Mouse (Mus musculus): ENCODE results near the gene Ehd4. TPM values are rescaled to one million over a fixed set of nuclear protein-coding genes. Genes with fewer than 3 reads are reported as not detected.

The Ehd4 gene
- polyA plus RNA-seq, 1 experiment from 2014 or later, result 11.3 TPM

GRCm38 (mm10) chr2:120087391-120087790 lies 67.0 kb downstream of the Ehd4 start:
- no peaks in the 10 kb centered on the region for H3K36me3 ChIP-seq (ENCODE audit: poor library complexity, severe bottlenecking)
- ATAC-seq, result no peak
- H3K9me3 ChIP-seq (replicated peaks), result no peaks in the 10 kb centered on the region
- WGBS, result 77% methylated on average over 3 of the region's 3 CpGs
- no peak overlapping the region for H3K9ac ChIP-seq
- H3K4me3 ChIP-seq, result no peak overlapping the region
- no peaks in the 10 kb centered on the region for H3K27me3 ChIP-seq
- H3K4me1 ChIP-seq, result no peaks in the 10 kb centered on the region
- no peak overlapping the region for H3K4me2 ChIP-seq
- no peak overlapping the region for H3K27ac ChIP-seq

- H3K4me2 ChIP-seq, result no peak overlapping the region
- WGBS, result 97% methylated on average over 3 of the region's 3 CpGs
- ATAC-seq, result no peak
- no peak overlapping the region for H3K9ac ChIP-seq
- no peaks in the 10 kb centered on the region for H3K9me3 ChIP-seq (replicated peaks)
- H3K27ac ChIP-seq, result no peak overlapping the region
- H3K4me1 ChIP-seq, result no peaks in the 10 kb centered on the region
- no peaks in the 10 kb centered on the region for H3K36me3 ChIP-seq (ENCODE audit: poor library complexity, severe bottlenecking)
- H3K27me3 ChIP-seq, result no peaks in the 10 kb centered on the region
- H3K4me3 ChIP-seq, result no peak overlapping the region
Observed at GRCm38 (mm10) chr2:120086038-120086437, 68.4 kb downstream of the Ehd4 start.

GRCm38 (mm10) chr2:120084593-120085361 lies 69.6 kb downstream of the Ehd4 start:
- Histone ChIP-seq H3K4me3 (no peak overlapping the region), H3K4me1 (no peaks in the 10 kb centered on the region), H3K27me3 (no peaks in the 10 kb centered on the region), H3K9ac (no peak overlapping the region), H3K9me3 (replicated peaks) (no peaks in the 10 kb centered on the region), H3K27ac (no peak overlapping the region), H3K4me2 (no peak overlapping the region), H3K36me3 (ENCODE audit: poor library complexity, severe bottlenecking) (no peaks in the 10 kb centered on the region)
- WGBS, result 80% methylated on average over 14 of the region's 14 CpGs
- ATAC-seq, result no peak

- ATAC-seq, result no peak
- H3K4me1 ChIP-seq, result no peaks in the 10 kb centered on the region
- WGBS, result 73% methylated on average over 2 of the region's 2 CpGs
- no peak overlapping the region for H3K4me3 ChIP-seq
- H3K9ac ChIP-seq, result no peak overlapping the region
- no peaks in the 10 kb centered on the region for H3K36me3 ChIP-seq (ENCODE audit: poor library complexity, severe bottlenecking)
- no peak overlapping the region for H3K27ac ChIP-seq
- no peaks in the 10 kb centered on the region for H3K9me3 ChIP-seq (replicated peaks)
- no peak overlapping the region for H3K4me2 ChIP-seq
- peaks cover 2% of the 10 kb centered on the region for H3K27me3 ChIP-seq
Observed at GRCm38 (mm10) chr2:120082416-120082815, 72.0 kb downstream of the Ehd4 start.

GRCm38 (mm10) chr2:120076076-120076705 lies 78.2 kb downstream of the Ehd4 start:
- Histone ChIP-seq H3K27ac (no peak overlapping the region), H3K4me2 (peak overlapping the region; percentile 65), H3K27me3 (peaks cover 30% of the 10 kb centered on the region), H3K9me3 (replicated peaks) (no peaks in the 10 kb centered on the region), H3K4me3 (peak overlapping the region; percentile 32), H3K9ac (peak overlapping the region; percentile 5), H3K4me1 (peaks cover 9% of the 10 kb centered on the region; the same call in 1 of the 2 replicates), H3K36me3 (ENCODE audit: poor library complexity, severe bottlenecking) (no peaks in the 10 kb centered on the region)
- ATAC-seq, result peak; percentile 70
- 1% methylated on average over 36 of the region's 36 CpGs for WGBS

- no peak for ATAC-seq
- peaks cover 30% of the 10 kb centered on the region for H3K27me3 ChIP-seq
Observed at GRCm38 (mm10) chr2:120074096-120074495, 80.3 kb downstream of the Ehd4 start.

GRCm38 (mm10) chr2:120069466-120069990 lies 84.9 kb downstream of the Ehd4 start:
- no peak overlapping the region for H3K4me3 ChIP-seq
- H3K4me2 ChIP-seq, result no peak overlapping the region
- no peak overlapping the region for H3K9ac ChIP-seq
- peaks cover 1% of the 10 kb centered on the region for H3K27me3 ChIP-seq
- 67% methylated on average over 8 of the region's 8 CpGs for WGBS
- H3K27ac ChIP-seq, result no peak overlapping the region
- ATAC-seq, result no peak
- peaks cover 12% of the 10 kb centered on the region; the same call in 1 of the 2 replicates for H3K4me1 ChIP-seq
- H3K9me3 ChIP-seq (replicated peaks), result no peaks in the 10 kb centered on the region
- no peaks in the 10 kb centered on the region for H3K36me3 ChIP-seq (ENCODE audit: poor library complexity, severe bottlenecking)

More at GRCm38 (mm10) chr2:120074096-120074495, 80.3 kb downstream of the Ehd4 start:
- no peak overlapping the region for H3K27ac ChIP-seq
- H3K9ac ChIP-seq, result no peak overlapping the region
- no peaks in the 10 kb centered on the region for H3K9me3 ChIP-seq (replicated peaks)
- no peaks in the 10 kb centered on the region for H3K36me3 ChIP-seq (ENCODE audit: poor library complexity, severe bottlenecking)
- H3K4me1 ChIP-seq, result peaks cover 14% of the 10 kb centered on the region
- WGBS, result 91% methylated on average over 4 of the region's 4 CpGs
- H3K4me3 ChIP-seq, result no peak overlapping the region
- no peak overlapping the region for H3K4me2 ChIP-seq

GRCm38 (mm10) chr2:120068555-120069465 lies 85.6 kb downstream of the Ehd4 start:
- Histone ChIP-seq H3K27me3 (no peaks in the 10 kb centered on the region), H3K9me3 (replicated peaks) (no peaks in the 10 kb centered on the region), H3K27ac (no peak overlapping the region), H3K36me3 (ENCODE audit: poor library complexity, severe bottlenecking) (no peaks in the 10 kb centered on the region), H3K4me2 (peak overlapping the region; percentile 24; the same call in 1 of the 2 replicates), H3K9ac (peak overlapping the region; percentile 41; the same call in 1 of the 2 replicates), H3K4me1 (peaks cover 12% of the 10 kb centered on the region; the same call in 1 of the 2 replicates), H3K4me3 (no peak overlapping the region)
- 37% methylated on average over 16 of the region's 16 CpGs for WGBS
- no peak; the same call in 1 of the 2 replicates for ATAC-seq

GRCm38 (mm10) chr2:120066224-120066623 lies 88.2 kb downstream of the Ehd4 start:
- H3K4me2 ChIP-seq, result no peak overlapping the region
- no peak overlapping the region for H3K4me3 ChIP-seq
- no peak overlapping the region for H3K27ac ChIP-seq
- H3K27me3 ChIP-seq, result no peaks in the 10 kb centered on the region
- ATAC-seq, result no peak
- no peaks in the 10 kb centered on the region for H3K9me3 ChIP-seq (replicated peaks)
- no peak overlapping the region for H3K9ac ChIP-seq
- no peaks in the 10 kb centered on the region for H3K36me3 ChIP-seq (ENCODE audit: poor library complexity, severe bottlenecking)
- 84% methylated on average over 3 of the region's 3 CpGs for WGBS
- H3K4me1 ChIP-seq, result peaks cover 12% of the 10 kb centered on the region; the same call in 1 of the 2 replicates

- Histone ChIP-seq H3K36me3 (ENCODE audit: poor library complexity, severe bottlenecking) (no peaks in the 10 kb centered on the region), H3K27ac (no peak overlapping the region), H3K27me3 (no peaks in the 10 kb centered on the region), H3K9ac (no peak overlapping the region), H3K4me2 (no peak overlapping the region), H3K9me3 (replicated peaks) (no peaks in the 10 kb centered on the region), H3K4me3 (no peak overlapping the region), H3K4me1 (peaks cover 12% of the 10 kb centered on the region; the same call in 1 of the 2 replicates)
- no peak for ATAC-seq
- 92% methylated on average over 10 of the region's 10 CpGs for WGBS
Observed at GRCm38 (mm10) chr2:120065243-120065642, 89.2 kb downstream of the Ehd4 start.

GRCm38 (mm10) chr2:120064639-120065038 lies 89.8 kb downstream of the Ehd4 start:
- no peak overlapping the region for H3K9ac ChIP-seq
- H3K4me1 ChIP-seq, result peaks cover 12% of the 10 kb centered on the region; the same call in 1 of the 2 replicates
- no peaks in the 10 kb centered on the region for H3K9me3 ChIP-seq (replicated peaks)
- H3K4me2 ChIP-seq, result no peak overlapping the region
- 82% methylated on average over 6 of the region's 6 CpGs for WGBS
- no peak for ATAC-seq
- H3K4me3 ChIP-seq, result no peak overlapping the region
- no peaks in the 10 kb centered on the region for H3K27me3 ChIP-seq
- no peaks in the 10 kb centered on the region for H3K36me3 ChIP-seq (ENCODE audit: poor library complexity, severe bottlenecking)
- H3K27ac ChIP-seq, result no peak overlapping the region
